Mouse (Mus musculus): ENCODE data around the gene Stx8.

Stx8 gene

GRCm38 (mm10) chr11:68036133-68036959, 70.4 kb downstream of the Stx8 start:
- no peak for DNase-seq (ENCODE audit: low spot score in 2 of 2)

DNA sequence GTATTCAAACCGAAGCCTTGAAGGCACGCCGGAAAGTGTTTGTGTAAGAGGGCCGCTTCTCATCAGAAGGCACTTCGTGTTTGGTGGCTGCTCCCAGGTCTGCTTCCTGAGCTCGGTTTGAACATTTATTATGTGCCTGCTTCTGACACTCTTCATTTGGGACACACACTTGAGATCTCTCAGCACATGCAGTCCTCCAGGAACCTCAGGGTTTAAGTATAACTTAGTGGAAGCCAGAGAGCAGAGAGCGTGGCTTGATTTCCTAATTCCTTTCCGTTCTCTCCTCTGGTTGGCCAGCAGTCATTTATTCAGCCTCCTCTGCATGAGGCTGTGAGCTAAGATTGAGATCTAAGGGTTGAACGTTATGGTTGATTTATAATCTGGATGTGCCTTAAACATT, 71.1 kb downstream of the Stx8 start:
- DNase-seq (ENCODE audit: low spot score in 2 of 2) = no peak

DNA sequence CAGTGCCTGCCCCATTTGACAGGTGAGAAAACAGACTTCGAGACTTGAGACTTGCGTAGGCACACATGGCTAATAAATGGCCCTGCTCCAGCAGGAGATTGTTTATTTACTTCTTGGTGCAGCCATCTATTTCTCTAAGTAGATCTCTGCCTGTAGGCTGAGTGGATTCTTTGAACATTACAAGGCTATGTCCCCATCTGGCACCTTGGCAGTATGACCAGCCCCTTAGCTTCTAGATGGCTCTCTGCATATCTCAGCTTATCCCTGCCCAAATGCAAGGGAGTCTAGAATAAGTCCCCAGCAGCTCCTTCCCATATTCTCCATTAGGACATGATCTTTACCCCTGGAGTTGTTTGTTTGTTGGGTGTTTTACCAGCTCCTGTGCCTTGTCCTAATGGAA, 72.1 kb downstream of the Stx8 start:
- DNase-seq (ENCODE audit: low spot score in 2 of 2) = no peak

- DNase-seq (ENCODE audit: low spot score in 2 of 2) = no peak
Observed at GRCm38 (mm10) chr11:68044181-68044580, 78.2 kb downstream of the Stx8 start.

DNA sequence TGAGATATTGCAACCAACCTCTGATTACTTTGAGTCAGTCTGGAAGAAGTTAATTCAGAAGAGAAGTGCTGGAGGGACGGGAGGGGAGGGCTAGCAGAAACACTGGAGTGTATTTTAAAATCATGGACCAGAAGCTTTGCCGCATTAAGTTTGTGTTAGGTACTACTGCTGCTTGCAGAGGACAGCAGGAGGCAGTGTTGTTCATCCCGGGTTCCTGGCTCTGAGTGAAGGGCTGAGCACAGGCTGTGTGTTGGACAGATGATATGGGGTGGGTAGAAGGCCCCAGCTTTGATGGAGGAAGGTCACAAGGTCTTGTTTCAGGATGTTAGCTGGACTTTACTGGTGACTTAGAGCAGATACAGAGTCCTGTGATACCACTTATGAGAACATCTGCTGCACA, 80.9 kb downstream of the Stx8 start:
- DNase-seq (ENCODE audit: low spot score in 2 of 2) = no peak

DNA sequence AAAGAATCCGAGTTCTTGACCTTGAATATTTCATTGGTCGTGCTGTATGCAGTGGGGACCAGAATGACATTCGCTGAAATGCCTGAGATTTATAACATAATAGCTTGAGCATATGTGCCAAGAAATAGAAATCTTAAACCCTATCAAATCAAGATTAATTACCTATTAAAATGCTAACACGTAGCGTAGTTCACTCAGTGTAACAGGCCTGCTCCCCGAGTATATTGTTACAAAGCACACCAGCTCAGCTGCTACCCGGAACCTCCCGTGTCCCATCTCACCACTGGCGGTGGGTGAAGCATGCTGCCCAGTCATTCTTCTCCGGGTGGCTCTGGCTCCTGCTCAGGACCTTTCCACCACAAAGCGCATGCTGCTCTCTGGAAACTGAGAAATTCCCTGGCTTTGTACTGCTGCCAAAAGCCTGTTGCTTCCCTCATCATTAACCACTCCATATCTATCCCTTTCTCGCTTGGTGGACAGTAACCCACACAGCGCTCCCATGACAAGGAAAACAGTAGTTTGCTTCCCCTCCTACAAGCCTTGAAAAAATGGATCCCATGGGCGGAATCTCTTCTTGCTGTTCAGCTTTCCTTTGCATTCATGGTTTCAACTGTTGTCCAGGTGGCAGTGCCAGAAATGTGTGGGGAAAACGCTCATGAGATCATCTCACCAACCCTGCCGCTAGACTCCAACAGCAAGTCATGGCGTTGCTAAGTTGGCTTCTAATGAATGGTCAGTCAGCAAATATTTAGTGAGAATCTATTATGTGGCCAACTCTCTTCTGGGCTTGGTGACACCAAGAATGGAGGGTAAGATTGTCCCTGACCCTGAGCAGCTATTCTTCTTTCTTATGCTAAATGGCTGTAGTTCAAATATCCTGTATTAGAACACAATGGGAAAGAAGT, 83.5 kb downstream of the Stx8 start:
- DNase-seq (ENCODE audit: low spot score in 2 of 2) = no peak

- DNase-seq (ENCODE audit: low spot score in 2 of 2) = no peak
Observed at GRCm38 (mm10) chr11:68050725-68051124, 84.7 kb downstream of the Stx8 start.

GRCm38 (mm10) chr11:68051305-68051704, 85.3 kb downstream of the Stx8 start:
- DNase-seq (ENCODE audit: low spot score in 2 of 2) = no peak

- DNase-seq (ENCODE audit: low spot score in 2 of 2) = no peak
Observed at GRCm38 (mm10) chr11:68058466-68059201, 92.6 kb downstream of the Stx8 start.

- DNase-seq (ENCODE audit: low spot score in 2 of 2) = no peak
Observed at GRCm38 (mm10) chr11:68060651-68061050, 94.7 kb downstream of the Stx8 start.

- no peak for DNase-seq (ENCODE audit: low spot score in 2 of 2)
Observed at GRCm38 (mm10) chr11:68062116-68062515, 96.1 kb downstream of the Stx8 start.

- DNase-seq (ENCODE audit: low spot score in 2 of 2) = no peak
Observed at GRCm38 (mm10) chr11:68067806-68068205, 101.8 kb downstream of the Stx8 start.

DNA sequence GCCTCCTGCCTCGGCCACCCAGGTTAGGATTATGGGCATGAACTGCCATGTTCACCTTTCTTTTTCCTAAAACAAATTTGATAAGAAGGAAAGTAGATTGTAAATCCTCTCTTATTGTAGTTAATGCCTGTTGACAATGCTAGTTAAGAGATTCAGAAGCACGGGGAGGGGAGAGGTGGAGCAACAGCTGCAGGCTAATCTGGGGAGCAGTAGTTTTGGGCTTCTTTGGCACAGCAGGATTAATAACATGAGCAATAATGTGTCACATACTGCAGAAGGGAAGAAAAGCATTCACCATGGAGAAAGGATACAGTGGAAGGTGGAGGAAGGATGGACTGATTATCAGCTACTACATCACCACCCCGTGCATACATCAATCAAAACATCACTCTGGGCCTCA, 104.1 kb downstream of the Stx8 start:
- no peak for DNase-seq (ENCODE audit: low spot score in 2 of 2)

DNA sequence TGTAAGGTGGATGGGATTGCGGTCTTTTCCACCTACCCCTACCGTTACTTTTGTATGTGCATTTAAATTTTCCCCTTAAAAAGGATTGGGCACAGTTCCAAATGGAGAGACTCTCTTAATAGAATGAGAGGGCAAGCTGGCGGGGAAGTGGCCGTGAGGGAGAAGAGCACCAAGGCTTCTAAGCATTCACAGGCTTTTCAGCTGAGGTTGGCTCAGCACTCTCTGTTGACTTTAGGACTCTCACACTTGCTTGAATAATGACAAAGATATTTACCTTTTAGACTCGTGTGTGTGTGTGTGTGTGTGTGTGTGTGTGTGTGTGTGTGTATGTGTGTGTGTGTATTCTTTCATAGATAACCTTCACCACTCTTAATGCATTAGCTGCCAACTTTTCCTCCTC, 105.8 kb downstream of the Stx8 start:
- DNase-seq (ENCODE audit: low spot score in 2 of 2) = no peak

DNA sequence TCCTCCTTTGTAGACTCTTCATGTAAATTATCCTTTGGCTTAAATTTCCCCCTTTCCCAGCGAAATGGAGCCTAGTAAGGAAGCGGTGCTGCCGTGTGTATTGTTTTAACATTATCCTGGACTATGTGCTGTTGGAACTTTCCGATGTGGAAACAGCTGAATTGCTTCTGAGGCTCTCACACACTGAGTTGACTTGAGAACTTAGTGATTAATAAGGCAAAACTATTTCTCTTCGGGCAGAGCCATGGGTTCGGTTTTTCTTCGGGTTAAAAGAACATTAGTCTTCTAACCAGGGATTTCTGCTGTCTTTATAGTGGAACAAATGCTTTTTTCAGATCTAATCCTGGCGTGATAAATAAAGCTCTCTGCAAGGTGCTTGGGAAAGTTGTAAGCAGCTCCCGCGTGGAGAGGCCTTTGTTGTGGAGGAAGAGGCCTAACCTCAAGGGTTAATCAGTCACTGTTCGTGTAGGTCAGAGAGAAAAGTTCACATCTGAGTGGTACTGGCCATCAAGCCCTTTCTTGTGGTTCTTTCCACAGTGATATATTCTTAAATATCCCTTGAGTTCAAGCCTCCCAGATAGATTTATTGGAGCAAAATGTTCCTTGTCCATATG, 106.7 kb downstream of the Stx8 start:
- DNase-seq (ENCODE audit: low spot score in 2 of 2) = no peak

- DNase-seq (ENCODE audit: low spot score in 2 of 2) = no peak
Observed at GRCm38 (mm10) chr11:68074686-68075085, 108.7 kb downstream of the Stx8 start.

GRCm38 (mm10) chr11:68075331-68075730, 109.3 kb downstream of the Stx8 start:
- DNase-seq (ENCODE audit: low spot score in 2 of 2) = no peak

DNA sequence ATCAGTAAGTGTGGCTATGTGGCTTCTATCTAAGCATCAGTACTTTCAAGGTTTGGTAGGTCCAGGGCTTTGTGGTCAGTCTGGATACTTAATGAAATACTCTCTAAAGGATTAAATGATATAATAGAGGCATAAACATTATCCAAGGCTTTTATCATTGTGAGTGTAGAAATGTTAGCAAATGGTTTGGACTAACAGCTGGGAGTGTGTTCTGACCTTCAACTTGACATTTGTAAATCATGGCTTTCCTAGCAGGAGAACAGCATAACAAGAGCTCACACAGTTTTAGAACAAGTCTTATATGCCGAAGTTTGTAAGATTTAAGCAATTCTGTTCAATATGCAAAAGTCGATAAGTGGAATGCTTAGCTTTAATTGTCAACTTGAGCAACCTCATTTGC, 113.8 kb downstream of the Stx8 start:
- no peak for DNase-seq (ENCODE audit: low spot score in 2 of 2)

DNA sequence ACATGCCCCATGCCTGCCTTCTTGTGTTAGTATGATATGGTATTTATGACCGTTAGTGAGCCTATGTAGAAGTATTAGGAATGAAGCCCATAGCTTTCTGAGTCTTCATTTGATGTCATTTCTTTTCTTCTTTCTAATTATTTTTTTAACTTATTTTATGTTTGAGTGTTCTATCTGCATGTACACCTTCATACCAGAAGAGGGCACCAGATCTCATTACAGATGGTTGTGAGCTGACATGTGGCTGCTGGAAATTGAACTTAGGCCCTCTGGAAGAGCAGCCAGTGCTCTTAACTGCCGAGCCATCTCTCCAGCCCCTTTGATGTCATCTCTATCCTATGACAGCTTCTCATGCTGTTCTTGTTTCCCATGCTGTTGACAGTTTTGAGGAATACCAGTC, 115.0 kb downstream of the Stx8 start:
- no peak for DNase-seq (ENCODE audit: low spot score in 2 of 2)

DNA sequence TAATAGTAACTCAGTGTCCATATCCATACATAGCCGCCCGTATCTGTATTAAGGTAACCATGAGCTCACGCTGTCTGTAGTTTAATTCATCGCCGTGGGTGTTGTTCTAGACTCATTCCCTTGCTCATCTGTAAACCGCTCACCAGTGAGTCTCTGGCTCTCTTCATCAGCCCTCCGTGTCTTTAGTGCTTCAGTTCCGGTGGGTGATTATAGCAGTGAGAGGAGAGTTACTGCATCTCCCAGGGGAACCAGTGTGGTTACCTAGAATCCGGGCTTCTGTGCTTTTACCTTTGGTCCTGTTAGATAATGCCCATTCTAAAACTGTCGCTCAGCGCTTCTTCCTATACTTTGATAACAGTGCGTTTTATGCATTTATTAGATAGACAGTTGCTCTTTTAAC, 116.8 kb downstream of the Stx8 start:
- no peak for DNase-seq (ENCODE audit: low spot score in 2 of 2)

GRCm38 (mm10) chr11:68083562-68083961, 117.6 kb downstream of the Stx8 start:
- DNase-seq (ENCODE audit: low spot score in 2 of 2) = no peak

- no peak for DNase-seq (ENCODE audit: low spot score in 2 of 2)
Observed at GRCm38 (mm10) chr11:68086221-68086620, 120.2 kb downstream of the Stx8 start.
